Mouse (Mus musculus) liver, adult 2 months (tissue): Measurements from ENCODE around the gene Syngr1. TPM values are rescaled to one million over a fixed set of nuclear protein-coding genes. Genes with fewer than 3 reads are reported as not detected.

Experiments used
- DNase-seq: peaks from one replicate; pipeline ENCODE4 v3.0.0-alpha.2; 2011; ENCODE audit warnings: low read depth, low spot score; ENCODE audit errors: extremely low read depth
- H3K27ac ChIP-seq: fragments of 200-500 bp; replicated peaks from 2 replicates; pipeline ENCODE4 v1.5.1; 2012; ENCODE audit warnings: low read depth, mild to moderate bottlenecking, control low read depth, inconsistent platforms, low read length; ENCODE audit not compliant: insufficient read depth
- H3K27me3 ChIP-seq: fragments of 200-500 bp; 2 replicates; pipeline ENCODE4 v1.6.1; 2012; ENCODE audit warnings: mild to moderate bottlenecking, moderate library complexity, low read length, inconsistent platforms; ENCODE audit not compliant: control insufficient read depth, insufficient read depth
- H3K36me3 ChIP-seq: fragments of 200-500 bp; 2 replicates; pipeline ENCODE4 v1.6.1; 2012; ENCODE audit warnings: low read length, inconsistent platforms; ENCODE audit not compliant: control insufficient read depth, insufficient read depth
- H3K4me1 ChIP-seq: fragments of 200-500 bp; 2 replicates; pipeline ENCODE4 v1.6.1; 2011; ENCODE audit warnings: low read length; ENCODE audit not compliant: control insufficient read depth, insufficient read depth
- H3K4me3 ChIP-seq: fragments of 200-500 bp; 2 replicates; pipeline ENCODE4 v1.5.1; 2011; ENCODE audit warnings: low read depth, mild to moderate bottlenecking, control low read depth, low read length, moderate library complexity; ENCODE audit not compliant: insufficient read depth
- H3K79me2 ChIP-seq: fragments of 200-500 bp; 2 replicates; pipeline ENCODE4 v1.6.1; 2012; ENCODE audit warnings: inconsistent platforms, mild to moderate bottlenecking, low read length, moderate library complexity; ENCODE audit not compliant: control insufficient read depth, insufficient read depth
- H3K9ac ChIP-seq: fragments of 200-500 bp; 2 replicates; pipeline ENCODE4 v1.6.1; 2012; ENCODE audit warnings: low read depth, mild to moderate bottlenecking, control low read depth, inconsistent platforms, low read length
- CTCF ChIP-seq: fragments of 200-500 bp; IDR thresholded peaks from 2 replicates; pipeline ENCODE4 v1.5.1; 2011; ENCODE audit warnings: low read depth, low read length, control low read depth
- POLR2A ChIP-seq: fragments of 200-500 bp; IDR thresholded peaks from 2 replicates; pipeline ENCODE4 v1.6.1; 2011; ENCODE audit warnings: low read length, control low read depth; ENCODE audit not compliant: insufficient read depth; ENCODE audit errors: extremely low read depth
- WGBS: fragments of 180-500 bp; shearing (Covaris S2); methylation state at CpG from one replicate; pipeline ENCODE4 v1.1.7; 2018; 5-methylcytosine and 5-hydroxymethylcytosine counted together
- polyA plus RNA-seq: library from polyadenylated mRNA; depleted of rRNA; stranded (reverse); fragments of >200 nt; gene quantifications from 2 replicates; pipeline ENCODE4 v1.2.3, GENCODE M21; 2012
- total RNA-seq: library from RNA; depleted of rRNA; stranded (reverse); fragments of >200 nt; gene quantifications from 2 replicates; pipeline ENCODE4 v1.2.3, GENCODE M21; 2014

Gene Syngr1
- total and polyA plus RNA-seq, 2 experiments: 0.28 to 1.6 TPM

DNA sequence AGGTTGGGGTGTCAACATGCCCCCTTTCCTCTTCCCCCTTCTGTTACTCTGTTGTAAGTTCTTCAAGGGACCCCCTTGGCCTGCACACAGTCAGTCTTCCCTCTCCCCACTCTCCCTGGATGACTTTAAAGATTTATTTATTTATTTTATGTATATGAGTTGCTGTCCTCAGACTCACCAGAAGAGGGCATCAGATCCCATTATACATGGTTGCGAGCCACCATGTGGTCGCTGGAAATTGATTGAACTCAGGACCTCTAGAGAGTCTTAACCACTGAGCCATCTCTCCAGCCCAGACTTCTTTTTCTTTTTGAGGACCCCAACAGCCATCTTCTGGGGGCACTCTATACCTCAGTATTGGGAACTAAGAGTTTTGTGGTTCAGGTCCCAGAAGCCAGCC is 21.4 kb downstream of the Syngr1 start:
- Histone ChIP-seq H3K36me3 (no peaks in the 10 kb centered on the region), H3K9ac (no peak overlapping the region), H3K27ac (no peak overlapping the region), H3K4me1 (no peaks in the 10 kb centered on the region), H3K79me2 (no peaks in the 10 kb centered on the region), H3K4me3 (no peak overlapping the region), H3K27me3 (no peaks in the 10 kb centered on the region)
- DNase-seq: no peak
- WGBS: 62% methylated on average over 2 of the region's 2 CpGs
- no peak for TF ChIP-seq POLR2A

DNA sequence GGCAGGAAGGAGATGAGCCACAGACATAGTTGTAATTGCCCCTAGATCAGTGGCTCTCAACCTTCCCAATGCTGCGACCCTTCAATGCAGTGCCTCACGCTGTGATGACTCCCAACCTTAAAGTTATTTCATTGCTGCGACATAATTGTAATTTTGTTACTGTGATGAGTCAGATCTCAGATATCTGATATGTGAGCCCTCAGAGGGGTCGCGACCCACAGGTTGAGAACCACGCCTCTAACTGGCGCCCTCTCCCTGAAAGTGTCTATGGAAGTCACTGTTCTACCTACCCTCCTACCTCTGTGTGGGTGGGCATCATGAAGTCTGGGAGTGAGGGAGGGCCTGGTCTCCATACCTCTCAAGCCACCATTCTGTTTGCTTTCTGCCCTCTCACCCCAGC is 23.3 kb downstream of the Syngr1 start:
- no peaks in the 10 kb centered on the region for H3K4me1 ChIP-seq
- TF ChIP-seq POLR2A (no peak), CTCF (no peak)
- DNase-seq: no peak
- H3K79me2 ChIP-seq: no peaks in the 10 kb centered on the region
- no peak overlapping the region for H3K9ac ChIP-seq
- no peaks in the 10 kb centered on the region for H3K27me3 ChIP-seq
- no peak overlapping the region for H3K27ac ChIP-seq
- H3K36me3 ChIP-seq: no peaks in the 10 kb centered on the region
- H3K4me3 ChIP-seq: no peak overlapping the region
- WGBS: 92% methylated on average over 7 of the region's 7 CpGs

DNA sequence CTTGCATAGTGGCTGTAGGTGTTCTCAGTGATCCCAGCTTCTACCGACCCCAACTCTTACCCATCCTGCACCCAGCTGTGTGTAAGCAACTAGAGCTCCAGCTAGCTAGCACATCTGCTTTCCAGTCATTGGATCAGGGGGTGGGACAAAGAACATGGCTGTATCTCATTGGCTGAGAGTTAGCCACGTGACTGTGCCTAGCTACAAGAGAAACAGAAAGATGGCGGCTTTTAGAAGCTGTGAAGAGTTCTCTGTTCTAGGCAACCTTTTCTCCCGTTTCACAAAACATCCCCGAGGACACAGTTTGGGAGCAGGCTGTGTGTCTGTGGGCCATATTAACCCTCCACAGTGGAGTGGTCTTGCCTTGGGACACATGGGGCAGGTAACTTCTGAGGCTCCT is 24.1 kb downstream of the Syngr1 start:
- Histone ChIP-seq H3K9ac (no peak overlapping the region), H3K27me3 (no peaks in the 10 kb centered on the region), H3K4me1 (no peaks in the 10 kb centered on the region), H3K4me3 (no peak overlapping the region), H3K79me2 (no peaks in the 10 kb centered on the region), H3K27ac (no peak overlapping the region), H3K36me3 (no peaks in the 10 kb centered on the region)
- no peak for DNase-seq
- WGBS: 60% methylated on average over 5 of the region's 5 CpGs
- TF ChIP-seq CTCF: no peak
- no peak for TF ChIP-seq POLR2A

DNA sequence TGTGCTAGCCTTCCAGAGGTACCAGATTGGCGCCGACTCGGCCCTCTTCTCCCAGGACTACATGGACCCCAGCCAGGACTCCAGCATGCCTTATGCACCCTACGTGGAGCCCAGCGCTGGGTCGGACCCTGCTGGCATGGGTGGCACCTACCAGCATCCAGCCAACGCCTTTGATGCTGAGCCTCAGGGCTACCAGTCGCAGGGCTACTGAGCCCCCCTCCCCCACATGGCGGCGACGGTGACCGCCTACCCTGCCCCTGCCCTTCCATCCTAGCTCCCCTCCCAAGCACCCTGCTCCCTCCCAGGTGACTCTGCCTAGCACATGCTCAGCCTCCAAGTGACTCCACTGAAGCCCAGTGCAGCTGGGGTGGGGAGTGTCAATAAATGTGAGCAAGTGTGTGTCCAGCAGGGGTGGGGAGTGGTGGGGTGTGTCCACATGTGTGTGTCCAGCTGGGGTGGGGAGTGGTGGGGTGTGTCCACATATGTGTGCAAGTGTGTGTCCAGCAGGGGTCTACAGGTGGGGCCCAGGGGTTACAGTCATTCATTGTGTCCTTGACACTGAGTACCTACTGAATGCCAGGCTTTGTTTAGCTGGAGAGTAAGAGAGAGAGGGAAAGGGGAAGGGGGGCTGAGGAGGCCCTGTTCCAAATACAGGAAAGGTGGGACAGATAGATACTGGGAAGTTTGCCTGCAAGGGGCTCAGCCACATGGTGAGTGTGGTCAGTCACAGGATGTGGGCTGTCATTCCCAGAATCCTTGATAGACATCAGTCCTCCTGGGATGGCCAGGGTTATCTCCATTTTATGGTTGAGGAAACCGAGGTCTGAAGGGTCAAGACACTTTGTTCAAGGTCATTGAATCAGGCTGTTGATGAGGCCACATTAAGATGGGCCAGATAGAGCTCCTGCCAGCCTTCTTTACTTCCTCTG is 25.0 kb downstream of the Syngr1 start:
- Histone ChIP-seq H3K27me3 (no peaks in the 10 kb centered on the region), H3K79me2 (no peaks in the 10 kb centered on the region), H3K27ac (no peak overlapping the region), H3K36me3 (no peaks in the 10 kb centered on the region), H3K4me3 (no peak overlapping the region), H3K9ac (no peak overlapping the region), H3K4me1 (no peaks in the 10 kb centered on the region)
- DNase-seq: no peak
- TF ChIP-seq POLR2A (no peak), CTCF (no peak)
- 69% methylated on average over 13 of the region's 13 CpGs for WGBS

DNA sequence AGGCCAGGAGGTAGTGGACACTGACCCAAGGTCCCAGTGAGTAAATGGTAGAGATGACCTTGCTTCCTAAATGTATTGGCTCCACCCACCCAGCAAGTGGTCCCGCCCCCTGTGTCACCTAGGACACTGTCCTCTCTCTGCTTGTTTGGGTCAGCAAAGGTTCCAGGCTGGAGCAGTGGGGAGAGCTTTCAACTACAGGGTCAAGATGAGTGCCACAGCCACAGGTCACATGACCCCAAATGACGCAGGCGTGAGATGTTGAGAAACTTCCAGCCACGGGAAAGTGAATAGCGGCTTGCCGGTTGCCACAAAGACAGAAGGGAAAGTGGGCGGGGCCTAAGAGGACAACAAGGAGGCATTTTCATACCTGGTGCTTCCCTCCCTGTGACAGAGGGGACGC is 26.0 kb downstream of the Syngr1 start:
- DNase-seq: peak; percentile 8
- Histone ChIP-seq H3K4me1 (no peaks in the 10 kb centered on the region), H3K79me2 (no peaks in the 10 kb centered on the region), H3K4me3 (no peak overlapping the region), H3K27me3 (no peaks in the 10 kb centered on the region), H3K9ac (no peak overlapping the region), H3K27ac (no peak overlapping the region), H3K36me3 (no peaks in the 10 kb centered on the region)
- WGBS: 35% methylated on average over 8 of the region's 8 CpGs
- no peak for TF ChIP-seq POLR2A
- no peak for TF ChIP-seq CTCF

DNA sequence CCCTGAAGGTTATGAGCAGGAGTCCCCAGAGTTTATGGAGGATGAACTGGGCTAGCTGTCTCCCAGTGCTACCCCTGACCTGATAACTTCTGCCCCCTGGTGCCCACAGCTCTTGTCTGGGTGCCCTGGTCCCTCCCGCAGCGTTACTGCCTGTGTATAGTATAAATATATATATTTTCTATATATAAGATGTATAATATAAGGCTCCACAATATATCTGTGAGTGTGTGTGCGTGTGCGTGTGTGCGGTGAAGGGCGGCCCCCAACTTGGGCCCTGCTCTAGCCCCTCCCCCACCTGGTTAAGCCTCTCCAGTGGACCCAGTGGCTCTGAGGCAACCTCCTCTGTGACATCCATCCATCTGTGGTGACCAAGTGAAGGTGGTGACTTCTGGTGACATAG is 27.9 kb downstream of the Syngr1 start:
- Histone ChIP-seq H3K9ac (no peak overlapping the region), H3K36me3 (no peaks in the 10 kb centered on the region), H3K27me3 (no peaks in the 10 kb centered on the region), H3K27ac (no peak overlapping the region), H3K79me2 (no peaks in the 10 kb centered on the region), H3K4me1 (no peaks in the 10 kb centered on the region), H3K4me3 (no peak overlapping the region)
- 92% methylated on average over 6 of the region's 6 CpGs for WGBS
- DNase-seq: no peak
- TF ChIP-seq CTCF: no peak
- no peak for TF ChIP-seq POLR2A
